Mouse (Mus musculus) heart, postnatal 4 days (tissue): ENCODE data around the gene 2010003K11Rik. TPM values are rescaled to one million over a fixed set of nuclear protein-coding genes. Genes with fewer than 3 reads are reported as not detected.
A peak's percentile ranks its signal among the peaks of the same experiment; 100 is the strongest.
"Not testable (repeated sequence)": the region's sequence is repeated elsewhere in the genome, so short reads cannot be mapped to it uniquely, and the experiment has no call there.

Source experiments
- DNase-seq: peaks from one replicate; pipeline ENCODE4 v3.0.0; 2021
- total RNA-seq, 2 experiments: library from RNA; stranded (reverse); gene quantifications; 2 replicates each; pipeline ENCODE4 v1.2.3; 2021

Gene 2010003K11Rik
- total RNA-seq, 2 experiments from 2014 or later, result not detected

DNA sequence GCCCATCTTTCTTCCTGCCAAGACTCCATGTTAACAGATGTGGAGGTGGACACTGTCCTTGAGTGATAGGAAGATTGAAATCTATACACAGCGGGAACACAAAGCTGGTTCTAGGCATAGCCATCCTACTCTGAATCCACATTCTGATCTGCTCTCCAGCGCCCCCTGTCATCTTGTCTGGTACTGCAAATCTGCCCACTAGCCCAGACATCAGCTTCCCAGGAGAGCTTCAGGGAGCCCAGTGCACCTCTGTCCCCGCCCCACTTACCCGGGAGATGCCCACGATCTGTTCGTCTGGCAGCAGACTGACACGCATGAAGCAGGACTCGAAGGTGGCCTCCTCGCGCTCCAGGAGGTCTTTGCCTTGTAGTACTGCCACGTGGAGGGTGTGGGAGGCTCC lies 42.2 kb downstream of the 2010003K11Rik start:
- DNase-seq, result peak; percentile 67

DNA sequence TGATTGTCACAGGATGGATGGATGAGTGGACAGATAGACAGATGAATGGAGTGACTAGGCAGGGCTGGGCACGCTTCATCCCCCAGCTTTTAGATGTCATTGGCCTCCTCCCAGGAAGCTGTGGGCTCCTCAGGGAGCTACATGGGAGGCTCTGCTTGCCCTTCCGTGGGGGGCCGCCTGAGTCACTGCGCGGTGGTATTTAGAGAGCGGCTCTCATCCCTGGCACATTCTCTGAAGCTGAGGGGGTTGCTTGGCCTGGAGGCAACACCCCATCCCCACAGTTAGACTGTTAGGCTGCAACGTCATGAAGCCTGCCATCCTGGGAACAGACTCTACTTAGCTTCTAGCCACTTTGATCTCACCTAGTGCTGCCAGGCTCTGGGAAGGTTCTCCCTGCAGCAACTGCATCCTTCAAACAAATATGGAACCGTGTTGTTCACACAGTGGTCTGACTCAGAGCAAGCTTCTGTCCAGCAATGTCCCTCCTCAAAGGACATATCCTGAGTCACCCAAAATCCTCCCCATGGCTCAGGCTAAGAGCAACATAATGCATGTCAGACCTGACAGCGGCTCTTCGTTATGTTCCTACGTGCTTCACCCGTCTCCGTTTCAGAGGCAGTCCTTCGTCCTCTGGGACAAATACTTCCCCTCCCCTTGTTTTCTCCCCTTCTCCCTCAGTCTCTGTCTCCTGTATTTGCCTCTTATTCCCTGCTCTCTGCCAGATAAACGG lies 43.1 kb downstream of the 2010003K11Rik start:
- DNase-seq, result no peak

DNA sequence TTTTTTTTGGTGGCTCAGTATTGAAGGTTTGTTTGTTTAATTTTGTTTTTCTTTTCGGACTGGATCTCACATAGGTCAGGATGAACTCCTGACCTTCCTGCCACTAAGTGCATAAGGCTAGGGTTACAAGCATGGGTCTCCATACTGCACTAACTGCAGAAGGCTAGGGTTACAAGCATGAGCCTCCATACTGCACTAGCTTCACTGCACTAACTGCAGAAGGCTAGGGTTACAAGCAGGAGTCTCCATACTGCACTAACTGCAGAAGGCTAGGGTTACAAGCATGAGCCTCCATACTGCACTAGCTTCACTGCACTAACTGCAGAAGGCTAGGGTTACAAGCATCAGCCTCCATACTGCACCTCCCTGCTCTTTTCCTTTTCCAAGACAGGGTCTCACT lies 44.3 kb downstream of the 2010003K11Rik start:
- DNase-seq, result not testable (repeated sequence)

DNA sequence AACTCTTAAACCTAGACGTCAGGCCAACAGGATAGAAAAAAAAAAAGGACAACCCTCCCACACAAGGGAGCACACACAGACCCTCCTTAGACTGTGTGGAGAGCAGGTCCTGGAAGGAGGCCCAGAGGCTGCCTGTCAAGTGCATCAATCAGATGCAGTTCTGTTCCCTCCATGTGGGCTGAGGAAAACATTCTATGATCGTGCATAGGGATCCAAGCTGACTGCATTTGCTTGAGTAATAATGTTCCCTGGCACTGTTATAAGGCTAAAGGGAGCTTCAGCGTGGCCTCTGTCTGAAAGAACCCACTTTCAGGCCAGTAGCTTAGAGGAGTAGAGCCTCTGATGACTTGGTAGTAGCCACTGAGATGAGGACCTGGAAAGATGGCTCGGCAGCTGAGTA lies 45.9 kb downstream of the 2010003K11Rik start:
- DNase-seq, result no peak

DNA sequence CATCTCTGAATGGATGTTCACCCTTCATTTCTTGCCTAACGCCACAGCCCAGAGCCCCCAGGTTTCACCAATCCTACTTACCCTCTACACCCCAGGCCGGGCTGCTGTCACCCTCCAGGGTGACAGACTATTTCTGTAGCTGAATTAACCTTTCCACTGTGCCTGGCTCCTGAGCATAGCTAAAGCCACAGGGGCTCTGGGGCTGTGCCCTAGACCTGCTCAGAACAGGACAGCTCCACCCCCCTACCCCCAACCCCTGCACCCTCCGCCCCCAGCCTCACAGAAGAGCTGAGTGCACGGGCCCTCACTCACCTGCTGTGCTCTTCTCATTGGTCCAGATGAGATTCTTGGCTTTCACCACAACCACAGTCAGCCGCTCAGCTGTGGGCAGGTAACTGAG lies 46.4 kb downstream of the 2010003K11Rik start:
- DNase-seq, result no peak

DNA sequence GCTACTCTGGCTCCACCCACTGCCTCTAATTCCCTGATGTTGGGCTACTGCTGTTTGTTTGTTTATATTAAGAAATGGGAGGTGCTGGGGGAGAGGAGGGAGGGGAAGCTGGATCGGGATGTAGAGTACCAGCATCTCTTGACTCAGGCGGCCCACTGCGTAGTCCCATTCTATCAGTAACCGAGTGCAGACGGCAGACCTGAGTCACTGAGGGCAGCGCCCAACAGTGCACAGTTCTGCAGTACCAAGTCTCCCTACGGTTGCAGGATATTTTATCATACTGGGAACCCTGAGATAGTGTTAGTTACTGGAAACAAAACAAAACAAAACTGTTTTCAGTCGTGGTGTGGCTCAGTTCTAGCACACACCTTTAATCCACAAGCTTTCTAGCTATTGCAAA lies 47.3 kb downstream of the 2010003K11Rik start:
- DNase-seq, result no peak

DNA sequence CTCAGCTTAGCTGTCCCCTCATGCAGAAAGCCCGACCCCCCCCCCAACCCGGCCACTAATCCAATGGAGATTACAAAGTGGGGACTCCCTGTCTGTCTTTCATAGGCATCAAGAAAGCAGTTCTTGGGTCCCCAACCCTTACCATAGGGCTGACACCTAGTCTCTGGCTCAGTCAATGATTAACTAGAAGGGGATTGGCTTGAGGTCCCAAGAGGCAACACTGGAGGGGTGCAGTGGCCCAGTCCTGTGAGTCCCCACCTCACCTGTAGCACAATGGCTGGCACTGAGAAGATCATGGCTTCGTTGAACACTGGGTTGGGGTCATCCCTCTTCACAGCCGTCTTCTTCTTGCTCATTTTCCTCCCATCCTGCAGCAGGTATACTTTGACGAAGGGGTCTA lies 47.7 kb downstream of the 2010003K11Rik start:
- no peak for DNase-seq

DNA sequence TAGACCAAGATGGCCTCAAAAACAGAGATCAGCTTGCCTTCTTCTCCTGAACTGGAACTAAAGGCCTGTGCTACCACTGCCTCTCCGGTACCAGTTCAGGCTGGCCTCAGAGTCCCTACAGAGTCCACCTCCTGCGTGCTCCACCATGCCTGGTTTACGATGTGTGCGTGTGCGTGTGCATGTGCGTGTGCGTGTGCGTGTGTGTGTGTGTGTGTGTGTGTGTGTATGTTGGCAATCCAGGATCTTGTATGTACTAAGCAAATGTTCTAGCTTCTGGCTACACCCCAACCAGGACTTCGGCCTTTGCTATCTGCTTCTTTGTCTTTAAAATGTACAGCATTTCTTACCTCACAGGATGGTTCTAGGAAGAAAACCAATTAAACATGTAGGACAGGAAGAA lies 49.2 kb downstream of the 2010003K11Rik start:
- DNase-seq, result no peak

DNA sequence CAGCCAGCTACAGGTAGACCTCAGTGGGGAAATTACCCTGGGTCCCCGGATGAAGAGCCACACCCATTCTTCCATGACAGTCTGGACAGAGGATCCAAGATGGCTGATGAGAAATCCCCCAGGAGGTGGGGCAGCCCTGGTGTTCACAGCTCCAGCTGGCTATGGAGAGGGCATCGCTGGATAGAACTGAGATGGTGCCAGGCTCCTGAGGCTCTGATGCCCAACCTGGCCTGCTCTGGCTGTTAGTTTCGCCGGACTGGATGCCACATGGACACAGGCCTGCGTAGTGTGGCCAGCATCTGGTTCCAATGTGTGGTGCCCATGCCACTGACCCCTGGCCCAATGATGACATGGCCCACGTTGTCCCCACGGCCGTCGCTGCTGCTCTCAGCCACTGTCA lies 50.9 kb downstream of the 2010003K11Rik start:
- DNase-seq, result no peak

Other genes starting within 250 kb of the 2010003K11Rik start
- 1 to 10 TPM; 8.4 to 9.0 TPM for gene Ssh3, start 229.4 kb downstream of the 2010003K11Rik start, total RNA-seq
- gene Ankrd13d, start 215.4 kb downstream of the 2010003K11Rik start, total RNA-seq, result 1 to 10 TPM; 1.1 to 1.3 TPM
- 10 to 100 TPM; 46.2 to 54.0 TPM for gene Grk2, start 192.4 kb downstream of the 2010003K11Rik start, total RNA-seq
- gene Kdm2a, start 100.3 kb downstream of the 2010003K11Rik start, total RNA-seq, result 10 to 100 TPM; 57.1 to 59.1 TPM
- 10 to 100 TPM; 11.4 to 12.1 TPM for gene Rhod, start 59.2 kb downstream of the 2010003K11Rik start, total RNA-seq
- gene Syt12, start 21.1 kb downstream of the 2010003K11Rik start, total RNA-seq, result under 1 TPM; 0.74 to 0.98 TPM
- gene Pcx, start 11.9 kb upstream of the 2010003K11Rik start, total RNA-seq, result 1 to 10 TPM; 6.9 to 8.8 TPM
- 10 to 100 TPM; 19.1 to 20.5 TPM for gene Lrfn4, start 117.1 kb upstream of the 2010003K11Rik start, total RNA-seq
- 10 to 100 TPM; 16.1 to 18.0 TPM for gene Rce1, start 127.1 kb upstream of the 2010003K11Rik start, total RNA-seq
- gene Gm960, start 200.1 kb upstream of the 2010003K11Rik start, total RNA-seq, result under 1 TPM; 0.12 to 0.68 TPM
- under 1 TPM; 0.25 to 0.33 TPM for gene Sptbn2, start 212.6 kb upstream of the 2010003K11Rik start, total RNA-seq